Mouse (Mus musculus) retina, adult 2 months (tissue): ENCODE measurements at regions not wholly inside any gene's neighbourhood (a gene's known extent, or its start where the extent isn't known, plus 50 kb on each side); places are given as distances from the start of the nearest gene placed in this dataset.

Source experiments
- DNase-seq: peaks from one replicate; pipeline ENCODE4 v3.0.0-alpha.2; 2012; ENCODE audit warnings: low read depth, low spot score

DNA sequence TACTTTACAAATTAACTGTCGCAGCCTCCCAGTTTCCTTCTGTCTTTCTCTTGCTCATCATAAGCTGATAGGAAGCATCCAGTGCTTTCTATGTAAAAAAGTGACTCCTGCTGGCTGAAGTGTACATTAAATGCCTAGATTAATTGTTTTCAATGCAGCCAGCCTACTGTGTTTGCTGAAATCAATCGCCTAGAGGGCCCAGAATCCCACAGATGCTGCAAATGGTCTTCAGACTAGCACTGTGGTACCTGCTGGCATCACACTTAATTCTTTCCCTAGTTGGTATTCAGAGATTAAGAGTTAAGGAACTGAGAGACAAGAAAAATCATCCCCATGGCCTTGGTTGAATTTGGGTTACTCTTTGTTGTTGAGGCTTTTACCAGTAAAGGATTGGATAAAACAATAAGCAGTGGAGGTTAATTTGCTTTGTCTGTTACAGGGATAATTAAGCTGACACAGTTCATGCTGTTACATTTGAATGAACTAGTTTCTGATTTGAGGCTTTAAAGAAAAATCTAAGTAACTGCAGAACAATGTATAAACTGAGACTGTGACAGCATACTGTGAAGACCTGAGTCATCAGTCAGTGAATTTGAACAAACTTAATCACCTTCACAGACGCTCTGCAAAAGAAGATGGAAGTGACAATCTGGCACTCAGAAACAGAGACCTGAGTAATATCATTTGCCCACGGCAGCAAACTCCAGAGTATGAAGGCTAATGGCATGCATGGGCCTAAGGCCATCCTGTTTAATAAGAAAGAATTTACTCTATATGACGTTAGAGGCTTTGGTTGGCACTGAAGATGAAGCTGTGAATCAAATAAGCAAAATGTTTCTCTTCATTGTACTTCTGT lies 339.0 kb upstream of the Ddi1 start:
- DNase-seq = no peak
